Mouse (Mus musculus) left cerebral cortex, adult 18-20 months (tissue): ENCODE results near the gene Col6a6. TPM values are rescaled to one million over a fixed set of nuclear protein-coding genes. Genes with fewer than 3 reads are reported as not detected.
"Not testable (repeated sequence)": the region's sequence is repeated elsewhere in the genome, so short reads cannot be mapped to it uniquely, and the experiment has no call there.

Source experiments
- DNase-seq, 2 experiments: peaks; one replicate each; pipeline ENCODE4 v3.0.0; 2021 to 2022; ENCODE audit warnings: low spot score in 2 of 2, mixed read lengths in 1 of 2
- long read RNA-seq, 2 experiments: library from polyadenylated mRNA; stranded (forward); transcript quantifications; one replicate each; pipeline ENCODE4 v2.0.0; 2021
- total RNA-seq, 2 experiments: library from RNA; stranded (reverse); gene quantifications; 2 replicates each; pipeline ENCODE4 v1.2.3; 2021

Gene Col6a6
- total RNA-seq = under 1 TPM; 0.16 to 0.56 TPM
- long read RNA-seq, experiment 1 = 0 reads
- long read RNA-seq, experiment 2 = 0 reads

DNA sequence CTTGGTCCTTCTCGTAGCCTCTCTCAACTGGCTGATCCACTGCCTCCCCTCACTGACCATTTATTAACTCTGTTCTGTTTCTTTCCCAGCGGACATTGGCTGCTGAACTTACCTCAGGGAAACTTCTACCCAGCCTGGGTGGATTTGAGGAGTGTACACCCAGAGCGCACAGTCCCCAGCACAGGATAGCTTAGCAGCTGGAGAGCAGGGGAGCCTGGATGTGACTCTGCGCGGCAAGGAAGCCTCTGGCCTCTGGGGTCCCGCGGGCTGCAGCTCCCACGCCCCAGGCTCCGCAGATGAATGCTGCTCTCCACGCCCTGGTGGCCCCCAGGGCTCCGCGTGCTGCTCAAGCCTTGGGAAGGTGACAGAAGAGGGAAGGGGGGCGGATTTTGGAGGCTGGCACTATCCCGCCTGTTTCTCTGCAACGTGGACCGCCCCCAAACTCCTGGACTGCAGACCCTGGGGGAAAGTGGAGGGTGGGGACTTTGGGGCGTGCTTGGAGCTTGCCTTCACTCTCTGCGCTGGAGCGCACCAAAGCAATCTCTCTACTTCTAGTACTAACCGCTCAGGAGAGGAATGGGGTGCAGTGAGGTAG, at the start of gene Col6a6:
Gene Col6a6 (minus strand): TSS at position 370 of the 595 bp plus-strand sequence.
- no peak for DNase-seq

DNA sequence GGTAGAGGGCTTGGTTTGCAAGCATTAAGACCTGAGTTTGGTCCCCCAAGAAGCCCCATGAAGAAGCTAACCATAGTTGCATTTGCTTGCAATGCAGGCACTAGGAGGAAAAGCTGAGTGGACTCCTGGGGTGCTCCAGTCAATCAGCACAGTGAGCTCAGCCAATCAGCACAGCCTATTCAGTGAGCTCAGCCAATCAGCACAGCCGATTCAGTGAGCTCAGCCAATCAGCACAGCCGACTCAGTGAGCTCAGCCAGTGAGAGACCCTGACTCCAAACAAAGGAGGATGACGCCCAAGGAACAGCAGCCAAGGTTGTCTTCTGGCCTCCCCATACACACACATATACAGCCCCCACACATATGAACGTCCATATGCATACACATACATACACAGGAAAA, 48.2 kb upstream of the Col6a6 start:
- no peak for DNase-seq

DNA sequence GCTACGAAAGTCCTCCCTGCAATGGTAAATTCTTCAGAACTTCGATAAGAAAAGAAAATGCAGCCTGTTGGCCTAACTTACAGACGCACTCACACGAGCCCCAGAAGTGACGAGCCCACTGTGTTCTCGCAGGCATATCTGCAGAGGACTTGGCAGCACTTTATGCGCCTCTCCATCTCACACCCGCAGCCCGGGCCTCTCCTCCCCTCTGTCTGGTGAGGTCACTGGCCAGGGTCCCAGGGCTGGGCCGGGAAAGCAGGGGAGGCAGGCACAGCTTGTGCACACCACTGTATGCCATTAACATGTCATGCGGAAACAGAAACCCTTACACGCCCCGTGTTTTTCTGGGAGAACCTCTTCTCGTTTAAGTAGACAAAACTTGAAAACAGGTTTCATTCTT, 43.7 kb upstream of the Col6a6 start:
- no peak for DNase-seq

DNA sequence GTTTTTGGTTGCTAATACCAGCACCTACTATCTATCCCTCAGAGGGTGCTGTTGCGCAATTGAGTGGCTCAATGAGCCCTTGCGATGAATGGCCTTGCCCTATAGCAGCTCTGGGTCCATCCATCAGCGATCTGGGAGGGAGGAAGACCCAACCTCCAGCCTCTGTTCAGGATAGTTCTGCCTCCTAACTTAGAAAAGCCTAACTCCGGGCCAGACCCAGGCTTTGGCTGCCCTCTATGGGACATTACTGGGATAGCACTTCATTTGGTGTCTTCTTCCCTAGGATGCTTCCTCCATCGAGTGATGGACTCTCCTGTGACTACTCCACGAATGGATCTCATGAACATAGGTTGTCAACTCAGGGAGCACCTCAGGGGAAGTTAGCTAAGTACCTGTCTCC, 29.8 kb upstream of the Col6a6 start:
- peak; percentile 74 to 84 for DNase-seq

- no peak for DNase-seq
Observed at GRCm38 (mm10) chr9:105852778-105853065, 24.8 kb upstream of the Col6a6 start.

DNA sequence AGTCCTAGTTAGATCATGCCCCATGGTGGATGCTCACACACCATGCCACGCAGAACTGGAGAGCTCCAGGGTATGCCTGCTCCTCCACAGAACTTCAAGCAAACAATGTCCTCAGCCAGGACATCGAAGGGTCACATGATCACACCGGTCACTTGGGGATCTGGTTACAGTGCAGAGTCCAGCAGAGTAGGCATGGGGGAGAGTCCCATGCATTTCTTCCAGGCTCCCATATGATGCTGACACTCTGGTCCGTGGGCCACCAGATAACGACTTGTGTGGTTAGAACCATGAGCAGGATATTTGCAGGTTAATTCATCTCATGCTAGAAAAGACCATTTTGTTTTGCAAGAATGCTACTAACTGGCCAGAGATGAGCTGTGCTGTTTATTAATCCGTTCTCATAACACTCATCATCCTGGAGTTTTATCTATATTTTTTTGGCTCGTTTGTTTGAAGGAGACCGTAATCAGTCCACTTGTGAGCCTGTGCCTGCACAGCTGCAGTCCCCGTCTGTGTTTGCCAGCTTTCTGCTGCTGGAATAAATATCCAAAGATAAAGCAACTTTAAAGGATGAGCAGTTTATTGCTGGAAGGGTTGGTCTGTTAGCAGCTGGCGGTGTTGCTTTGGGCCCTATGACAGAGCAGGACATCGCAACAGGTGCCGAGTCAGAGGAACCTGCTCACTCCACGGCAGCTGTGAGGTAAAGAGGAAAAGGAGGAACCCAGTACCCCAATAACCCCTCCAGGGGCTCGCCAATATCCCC, 24.2 kb upstream of the Col6a6 start:
- DNase-seq = no peak

GRCm38 (mm10) chr9:105851011-105851410, 23.1 kb upstream of the Col6a6 start:
- no peak for DNase-seq

DNA sequence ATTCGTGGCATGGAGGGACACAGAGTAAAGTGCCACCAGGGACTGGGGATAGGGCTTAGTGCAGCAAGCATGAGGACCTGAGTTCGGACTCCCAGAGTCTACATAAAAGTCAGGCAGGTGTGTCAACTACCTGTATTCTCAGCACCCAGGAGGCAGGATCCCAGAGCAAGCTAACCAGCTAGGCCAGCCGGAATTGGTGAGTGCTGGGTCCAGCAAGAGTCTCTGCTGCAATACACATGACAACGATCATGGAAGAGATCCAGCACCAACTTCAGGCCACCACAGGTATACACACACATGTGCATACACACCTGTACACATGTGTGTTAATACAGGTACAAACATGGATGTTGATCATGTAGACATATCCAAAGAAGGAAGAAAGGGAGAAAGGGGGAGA, 20.4 kb upstream of the Col6a6 start:
- no peak for DNase-seq

DNA sequence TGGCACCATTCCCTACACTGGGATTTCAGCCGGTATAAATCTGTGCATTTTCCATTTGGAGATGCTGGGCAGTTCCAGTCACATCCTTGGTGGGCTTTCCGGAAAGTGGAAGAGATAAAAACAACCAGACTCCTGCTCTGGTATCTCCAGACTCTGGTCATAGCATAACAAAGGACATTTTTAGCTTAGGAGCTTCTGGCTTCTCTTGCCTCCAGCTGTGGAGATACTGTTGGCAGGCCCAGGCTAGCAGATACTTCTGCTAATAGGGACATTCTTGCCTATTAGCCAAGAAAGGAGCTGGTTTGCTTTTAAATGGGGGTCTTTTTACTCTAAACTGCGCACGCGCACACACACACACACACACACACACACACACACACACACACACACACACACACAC, 19.3 kb upstream of the Col6a6 start:
- DNase-seq = no peak

DNA sequence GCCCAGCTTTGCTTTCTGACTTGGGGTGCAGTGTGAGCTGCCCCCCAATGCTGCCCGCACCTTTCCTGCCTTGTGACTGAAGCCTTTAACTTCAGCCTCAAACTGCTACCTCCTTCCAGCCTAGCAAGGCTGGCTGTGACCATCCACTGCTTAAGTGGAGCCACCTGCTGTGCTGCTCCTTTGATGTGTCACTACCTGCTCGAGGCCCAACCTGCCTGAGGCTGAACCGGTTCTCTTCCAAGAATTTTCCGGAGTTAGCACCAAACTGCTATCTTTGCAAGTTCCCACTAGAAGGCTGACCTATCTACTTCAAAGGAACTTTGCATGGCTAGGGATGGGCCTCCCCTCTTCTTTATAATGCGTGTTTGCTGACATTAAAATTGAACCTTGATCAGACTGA, 13.4 kb upstream of the Col6a6 start:
- not testable (repeated sequence) for DNase-seq

DNA sequence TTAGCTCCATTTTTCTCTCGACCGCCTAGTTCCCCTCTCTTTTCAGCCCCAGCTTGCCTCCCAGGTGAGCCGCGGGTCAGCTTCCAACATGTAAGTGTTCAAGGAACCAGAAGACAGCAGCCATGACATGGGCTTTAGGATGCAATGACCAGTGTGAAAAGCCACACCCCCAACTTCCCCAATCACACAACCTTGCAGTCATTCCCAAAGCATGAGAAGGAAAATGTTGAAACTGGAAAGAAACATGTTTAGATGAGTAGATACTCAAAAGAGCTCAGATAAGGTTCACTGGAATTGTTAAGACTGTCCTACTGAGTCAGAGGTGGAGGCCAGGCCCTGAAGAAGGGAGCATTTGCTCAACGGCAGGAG, 11.2 kb upstream of the Col6a6 start:
- no peak for DNase-seq

GRCm38 (mm10) chr9:105838396-105839146, 10.6 kb upstream of the Col6a6 start:
- no peak for DNase-seq

DNA sequence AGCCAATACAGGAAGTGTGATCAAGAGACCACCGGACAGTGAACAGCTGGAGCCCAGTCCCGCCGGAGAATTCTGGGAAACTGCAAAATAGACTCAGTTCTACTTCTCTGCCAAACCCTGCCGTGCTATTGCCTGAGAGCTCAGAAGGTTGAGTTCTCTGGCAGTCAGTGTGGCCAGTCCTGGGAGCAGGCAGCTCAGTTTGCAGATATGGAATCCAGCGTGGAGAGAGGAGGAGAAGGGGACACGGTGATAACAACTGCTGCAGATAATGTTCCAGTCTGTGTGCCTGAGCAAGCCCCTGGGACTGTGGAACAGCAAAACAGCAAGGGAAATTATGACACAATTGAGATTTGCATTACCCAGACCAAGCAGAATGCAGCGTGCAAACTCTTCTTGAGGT, 7.6 kb upstream of the Col6a6 start:
- DNase-seq = no peak

DNA sequence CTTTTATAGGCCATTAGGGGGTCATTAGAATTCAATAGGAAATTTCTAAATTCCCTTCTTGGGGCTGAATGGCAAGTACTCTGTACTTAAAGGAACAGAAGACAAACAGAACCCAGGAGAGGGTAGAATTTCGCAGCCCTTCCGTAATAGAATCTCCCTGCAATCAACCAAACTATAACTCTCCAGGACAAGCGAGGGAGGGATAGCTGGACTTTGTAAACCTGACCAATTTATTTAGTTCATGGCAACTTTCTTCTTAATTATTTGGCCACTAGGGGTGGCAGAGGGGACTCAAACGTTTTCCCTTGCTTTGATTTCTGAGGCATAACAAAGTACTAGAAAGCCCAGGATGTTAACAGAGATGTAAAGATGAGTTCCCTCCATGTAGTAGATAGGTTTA, 6.8 kb upstream of the Col6a6 start:
- no peak for DNase-seq

GRCm38 (mm10) chr9:105831291-105831690, 3.3 kb upstream of the Col6a6 start:
- no peak for DNase-seq

DNA sequence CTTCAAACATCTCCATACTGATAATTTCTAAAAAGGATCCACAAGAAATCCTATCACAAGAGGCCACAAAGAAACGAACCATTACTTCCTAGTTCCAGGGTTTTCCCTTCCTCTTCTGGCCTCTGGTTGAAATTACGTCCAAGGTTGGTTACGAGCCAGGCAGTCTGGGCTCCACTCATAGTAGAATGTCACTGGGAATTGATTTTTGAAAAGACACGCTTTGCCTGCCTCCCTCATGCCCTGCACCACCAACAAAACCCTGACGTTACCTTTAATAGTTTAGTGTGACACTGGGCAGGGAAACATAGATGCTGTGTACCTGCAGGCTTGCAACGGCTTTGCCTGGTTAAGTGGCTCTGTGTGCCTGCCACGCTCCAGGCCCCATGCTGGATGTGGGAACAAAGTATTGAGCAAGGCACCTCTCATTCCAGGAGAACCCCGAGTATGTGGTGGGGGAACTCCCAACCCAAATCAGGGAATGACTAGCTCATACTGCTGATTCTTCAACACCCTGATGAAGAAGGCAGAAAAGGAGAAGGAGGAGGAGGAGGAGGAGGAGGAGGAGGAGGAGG, 798 bp downstream of the Col6a6 start:
- no peak for DNase-seq

- no peak for DNase-seq
Observed at GRCm38 (mm10) chr9:105820711-105821110, 7.2 kb downstream of the Col6a6 start.

DNA sequence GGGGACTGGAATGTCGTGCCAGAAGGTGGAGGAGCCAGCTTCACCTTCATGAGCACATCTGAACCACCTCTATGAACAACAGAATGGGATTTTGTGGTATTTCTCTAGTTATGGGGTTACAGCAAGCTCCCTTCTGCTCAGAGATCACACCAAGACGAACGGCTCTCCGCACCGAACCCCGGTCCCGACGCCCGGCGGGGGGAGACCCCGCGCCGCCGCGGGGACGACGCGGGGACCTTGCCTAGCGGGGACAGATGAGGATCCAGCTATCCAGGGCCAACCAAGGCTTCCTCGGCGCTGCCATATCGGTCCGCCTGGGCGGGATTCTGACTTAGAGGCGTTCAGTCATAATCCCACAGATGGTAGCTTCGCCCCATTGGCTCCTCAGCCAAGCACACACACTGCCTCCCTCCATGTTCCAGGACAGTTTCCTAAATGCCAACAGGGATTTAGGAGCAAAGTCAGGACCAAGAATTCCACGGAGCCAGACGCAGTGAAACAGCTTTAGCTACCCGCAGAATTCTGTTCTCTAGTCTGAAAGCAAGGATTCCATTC, 8.7 kb downstream of the Col6a6 start:
- DNase-seq = no peak

- no peak for DNase-seq
Observed at GRCm38 (mm10) chr9:105814436-105814835, 13.5 kb downstream of the Col6a6 start.

DNA sequence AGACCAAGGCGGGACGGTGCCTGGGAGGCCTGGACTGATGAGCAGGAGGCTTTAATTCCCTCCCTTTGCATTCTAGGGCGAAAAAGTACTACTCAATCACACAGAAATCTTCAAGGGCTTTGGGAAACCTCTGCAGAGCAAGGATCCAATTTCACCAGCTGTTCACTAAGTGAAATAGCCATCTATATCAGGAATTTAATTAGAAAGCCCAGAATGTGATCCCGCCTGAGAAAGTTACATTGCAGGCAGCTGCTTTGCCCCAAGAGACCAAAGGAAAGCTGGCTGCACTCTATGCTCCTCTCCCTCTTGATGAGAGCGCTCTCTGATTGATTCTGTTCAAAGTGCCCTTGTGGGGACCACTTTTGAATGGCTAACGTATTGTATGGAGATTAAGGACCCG, 16.5 kb downstream of the Col6a6 start:
- DNase-seq = no peak

GRCm38 (mm10) chr9:105808920-105809505, 18.9 kb downstream of the Col6a6 start:
- DNase-seq = no peak
